Mouse (Mus musculus) 416B (cell line): ENCODE results near the gene Coq8b.

Source experiments
- DNase-seq: peaks from one replicate; pipeline ENCODE4 v3.0.0; 2011; ENCODE audit warnings: low read depth

The Coq8b gene

DNA sequence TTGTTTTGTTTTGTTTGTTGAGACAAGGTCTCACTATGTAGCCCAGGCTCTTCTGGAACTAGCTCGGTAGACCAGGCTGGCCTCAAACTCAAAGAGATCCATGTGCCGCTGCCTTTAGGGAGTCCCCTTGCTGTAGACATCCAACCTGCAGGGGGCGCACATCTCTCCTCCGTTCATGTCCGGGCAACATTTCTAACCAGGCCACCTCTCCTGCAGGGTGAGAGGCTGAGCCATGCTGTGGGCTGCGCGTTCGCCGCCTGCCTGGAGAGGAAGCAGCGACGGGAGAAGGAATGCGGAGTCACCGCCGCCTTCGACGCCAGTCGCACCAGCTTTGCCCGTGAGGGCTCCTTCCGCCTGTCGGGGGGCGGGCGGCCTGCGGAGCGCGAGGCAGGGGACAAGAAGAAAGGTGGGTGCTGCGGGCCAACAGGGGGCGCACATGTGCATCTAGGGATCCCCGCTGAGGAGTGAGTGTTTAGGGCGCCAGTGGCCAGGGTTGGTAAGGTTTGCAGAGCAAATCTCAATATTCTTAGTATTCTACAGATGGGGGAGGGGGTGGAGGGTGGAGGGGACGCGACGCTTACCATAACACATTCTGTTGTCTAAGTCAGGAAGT, 41.0 kb downstream of the Coq8b start:
- DNase-seq, result peak; percentile 33

GRCm38 (mm10) chr7:27274916-27275315, 42.1 kb downstream of the Coq8b start:
- no peak for DNase-seq

- no peak for DNase-seq
Observed at GRCm38 (mm10) chr7:27276021-27276420, 43.2 kb downstream of the Coq8b start.

DNA sequence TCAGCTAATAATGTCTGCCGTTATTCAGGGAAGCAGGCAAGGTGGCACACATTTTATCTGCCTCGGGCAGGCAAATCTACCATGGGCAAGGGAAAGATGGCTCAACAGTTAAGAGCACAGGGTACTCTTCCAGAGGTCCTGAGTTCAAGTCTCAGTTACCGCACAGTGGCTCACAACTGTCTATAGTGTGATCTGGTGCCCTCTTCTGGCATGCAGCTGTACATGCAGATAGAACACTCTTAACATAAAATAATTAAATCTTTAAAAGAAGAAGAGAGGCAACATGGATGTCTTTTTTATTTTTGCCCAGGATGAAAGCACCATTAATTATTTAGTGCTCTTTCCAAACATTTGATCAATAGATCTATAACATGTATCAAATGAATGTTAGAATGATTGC, 44.4 kb downstream of the Coq8b start:
- peak; percentile 48 for DNase-seq

DNA sequence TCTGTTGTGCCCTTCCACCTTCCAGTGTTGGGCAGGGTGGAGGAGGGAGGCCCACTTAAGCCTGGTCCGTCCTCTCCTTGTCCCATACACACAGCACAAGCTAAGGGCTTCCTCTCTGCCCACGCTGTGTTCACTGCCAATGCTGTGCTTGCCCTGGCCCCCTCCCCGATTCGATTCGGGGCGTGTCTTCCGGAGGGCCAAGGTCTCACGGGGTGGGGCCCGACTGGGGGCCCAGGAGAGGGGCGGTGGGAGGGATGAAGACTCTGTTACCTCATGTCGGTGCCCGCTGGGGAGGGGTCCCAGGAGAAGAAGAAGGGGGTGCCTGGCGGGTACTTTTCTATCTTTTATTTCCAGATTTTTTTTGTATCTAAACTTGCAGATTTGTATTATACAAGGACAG, 48.9 kb downstream of the Coq8b start:
- DNase-seq, result no peak

DNA sequence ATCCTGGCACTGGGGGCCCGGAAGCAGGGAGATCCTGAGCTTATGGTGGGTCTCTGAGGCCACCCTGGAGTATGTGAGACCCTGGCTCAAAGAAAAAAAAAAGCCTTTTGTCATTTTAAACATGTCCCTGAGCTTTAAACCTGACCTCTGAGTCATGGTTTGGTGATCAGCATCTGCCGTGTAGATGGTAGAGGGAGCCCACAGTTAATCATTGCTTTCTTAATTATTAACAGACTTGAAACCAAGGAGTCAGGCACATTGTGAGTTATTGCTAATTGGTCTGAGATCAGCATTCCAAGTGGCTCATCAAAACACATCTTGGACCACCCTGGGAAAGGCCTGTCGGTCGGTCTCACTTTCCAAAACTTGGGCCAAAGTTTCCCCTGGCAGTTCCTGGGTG, 49.4 kb downstream of the Coq8b start:
- DNase-seq, result no peak

- DNase-seq, result no peak
Observed at GRCm38 (mm10) chr7:27284865-27285697, 52.3 kb downstream of the Coq8b start.

- DNase-seq, result peak; percentile 84
Observed at GRCm38 (mm10) chr7:27285698-27286066, 52.9 kb downstream of the Coq8b start.

GRCm38 (mm10) chr7:27288732-27289131, 55.9 kb downstream of the Coq8b start:
- DNase-seq, result no peak

- DNase-seq, result no peak
Observed at GRCm38 (mm10) chr7:27290555-27290954, 57.7 kb downstream of the Coq8b start.

GRCm38 (mm10) chr7:27291795-27292466, 59.1 kb downstream of the Coq8b start:
- no peak for DNase-seq

DNA sequence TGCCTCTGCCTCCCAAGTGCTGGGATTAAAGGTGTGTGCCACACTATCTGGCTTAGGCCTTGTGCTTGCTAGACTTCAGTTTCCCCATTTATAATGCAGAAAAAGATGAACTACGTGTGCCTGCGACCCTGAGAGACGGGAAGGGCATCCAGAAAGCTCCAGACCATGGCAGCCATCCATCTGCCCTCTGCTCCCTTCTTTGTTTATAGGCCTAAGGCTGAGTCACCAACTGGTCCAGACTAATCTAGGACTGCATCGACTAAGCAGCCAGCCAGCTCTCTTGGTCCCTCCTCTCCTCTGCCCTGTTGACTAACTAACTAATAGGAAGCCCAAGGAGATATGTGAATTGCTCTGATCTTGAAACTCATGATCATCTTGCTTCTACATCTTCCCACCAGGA, 63.1 kb downstream of the Coq8b start:
- DNase-seq, result no peak

DNA sequence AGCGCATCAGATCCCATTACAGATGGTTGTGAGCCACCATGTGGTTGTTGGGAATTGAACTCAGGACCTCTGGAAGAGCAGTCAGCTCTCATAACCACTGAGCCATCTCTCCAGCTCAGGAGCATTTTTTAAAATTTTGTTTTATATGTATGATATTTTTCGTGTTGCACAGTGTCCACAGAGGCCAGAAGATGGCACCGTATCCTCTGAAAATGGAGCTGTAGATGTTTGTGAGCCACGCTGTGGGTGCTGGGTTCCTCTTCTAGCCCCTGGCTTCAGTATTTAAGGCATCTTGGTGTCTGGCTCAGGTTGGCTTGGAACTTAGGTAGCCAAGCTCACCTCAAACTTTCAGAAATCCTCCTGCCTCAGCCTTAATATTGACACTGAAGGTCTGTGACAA, 63.7 kb downstream of the Coq8b start:
- DNase-seq, result peak; percentile 34

DNA sequence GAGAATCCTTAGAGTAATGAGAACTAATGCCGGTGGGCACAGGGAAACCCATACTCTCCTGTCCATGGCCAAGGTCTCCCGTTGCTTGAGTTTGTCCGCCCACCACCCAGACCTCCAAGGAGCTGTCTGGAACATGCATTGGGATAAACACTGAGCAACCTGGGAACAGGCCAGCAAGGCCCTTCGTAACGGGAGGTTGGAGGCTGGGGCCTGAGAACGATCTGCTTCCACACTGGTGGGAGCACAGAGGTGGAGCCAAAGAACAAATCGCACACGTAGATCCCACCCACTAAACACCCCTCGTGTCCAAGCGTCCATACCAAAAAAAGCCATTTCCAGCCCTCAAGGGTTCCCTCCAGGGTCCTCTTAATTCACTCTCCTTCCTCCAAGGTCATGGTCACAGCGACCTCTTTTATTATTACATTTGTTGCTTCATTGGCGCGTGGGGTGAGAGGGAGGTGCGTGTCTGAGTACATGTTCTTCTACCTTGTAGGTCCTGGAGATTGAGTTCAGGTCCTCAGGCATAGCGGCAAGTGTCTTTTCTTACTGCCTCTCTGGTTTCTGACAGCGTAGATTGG, 65.3 kb downstream of the Coq8b start:
- no peak for DNase-seq

- DNase-seq, result no peak
Observed at GRCm38 (mm10) chr7:27298816-27299215, 66.0 kb downstream of the Coq8b start.

DNA sequence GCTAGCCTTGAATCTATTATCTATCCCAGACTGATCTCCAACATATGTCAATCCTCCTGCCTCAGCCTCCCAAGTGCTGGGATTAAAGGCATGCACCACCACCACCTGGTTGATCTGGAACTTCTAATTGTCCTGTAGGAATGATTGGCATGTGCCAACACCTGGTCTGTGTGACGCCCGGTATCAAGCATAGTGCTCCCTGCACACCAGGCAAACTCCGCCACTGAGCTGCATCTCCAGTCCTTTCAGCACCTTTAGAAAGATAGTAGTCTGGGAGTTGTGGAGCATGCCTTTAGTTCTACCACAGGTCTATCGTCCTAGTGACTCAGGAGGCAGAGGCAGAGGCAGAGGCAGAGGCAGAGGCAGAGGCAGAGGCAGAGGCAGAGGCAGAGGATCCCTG, 67.5 kb downstream of the Coq8b start:
- DNase-seq, result no peak

GRCm38 (mm10) chr7:27300801-27301200, 68.0 kb downstream of the Coq8b start:
- DNase-seq, result no peak

GRCm38 (mm10) chr7:27302172-27302571, 69.3 kb downstream of the Coq8b start:
- DNase-seq, result peak; percentile 83

DNA sequence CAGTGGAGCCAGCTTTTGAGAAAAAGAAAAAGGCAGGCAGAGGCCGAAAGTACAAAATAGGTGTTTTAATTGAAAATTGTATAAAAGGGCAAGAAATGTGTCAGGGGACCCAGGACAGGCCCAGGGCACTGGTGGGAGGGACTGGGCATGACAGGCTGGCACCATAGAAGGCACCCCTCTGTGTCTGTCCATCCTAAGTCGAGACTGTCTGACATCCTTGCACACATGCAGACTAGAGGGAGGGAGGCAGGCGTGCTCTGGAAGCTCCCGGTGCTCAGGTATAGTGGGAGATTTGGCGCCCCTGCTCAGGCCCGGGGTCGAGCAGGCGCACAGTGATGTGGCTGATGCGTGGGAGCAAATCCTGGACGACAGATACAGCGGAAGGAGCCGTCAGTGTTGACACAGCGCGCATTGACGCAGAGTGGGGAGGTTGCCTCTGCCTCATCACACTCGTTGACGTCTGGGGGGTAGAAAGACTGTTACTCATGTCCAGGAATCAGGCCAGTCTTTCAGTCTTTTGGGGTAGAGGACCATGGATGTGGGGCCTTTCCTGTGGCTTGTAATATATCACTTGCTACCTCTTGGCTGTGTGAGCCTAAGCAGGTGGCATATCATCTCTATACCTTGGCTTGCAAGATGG, 72.4 kb downstream of the Coq8b start:
- no peak for DNase-seq

- peak; percentile 53 for DNase-seq
Observed at GRCm38 (mm10) chr7:27306161-27307160, 73.6 kb downstream of the Coq8b start.

GRCm38 (mm10) chr7:27307551-27307950, 74.7 kb downstream of the Coq8b start:
- DNase-seq, result peak; percentile 34
